Mouse (Mus musculus) left cerebral cortex, adult 18-20 months (tissue): ENCODE data around the gene Cep55. TPM values are rescaled to one million over a fixed set of nuclear protein-coding genes. Genes with fewer than 3 reads are reported as not detected.

Experiments
- DNase-seq, 2 experiments: peaks; one replicate each; pipeline ENCODE4 v3.0.0; 2021 to 2022; ENCODE audit warnings: low spot score in 2 of 2, mixed read lengths in 1 of 2
- total RNA-seq, 2 experiments: library from RNA; stranded (reverse); gene quantifications; 2 replicates each; pipeline ENCODE4 v1.2.3; 2021

The Cep55 gene
- total RNA-seq, 2 experiments from 2014 or later: not detected

GRCm38 (mm10) chr19:38043281-38043981 lies 11.4 kb upstream of the Cep55 start, which contains the start of gene Myof:
Gene Myof (minus strand): TSS chr19:38043577.
- peak in 1 of 2 experiments; percentile 5 for DNase-seq

GRCm38 (mm10) chr19:38045198-38045597 lies 9.6 kb upstream of the Cep55 start:
- no peak for DNase-seq

- DNase-seq: no peak
Measured at GRCm38 (mm10) chr19:38049686-38050085, 5.1 kb upstream of the Cep55 start.

- no peak for DNase-seq
Measured at GRCm38 (mm10) chr19:38053227-38054041, 1.4 kb upstream of the Cep55 start.

GRCm38 (mm10) chr19:38054149-38054719 lies 577 bp upstream of the Cep55 start:
- DNase-seq: peak in 1 of 2 experiments; percentile 49

GRCm38 (mm10) chr19:38055798-38056197 lies 987 bp downstream of the Cep55 start:
- DNase-seq: no peak

- no peak for DNase-seq
Measured at GRCm38 (mm10) chr19:38056276-38056675, 1.5 kb downstream of the Cep55 start.

GRCm38 (mm10) chr19:38056931-38057330 lies 2.1 kb downstream of the Cep55 start:
- no peak for DNase-seq

GRCm38 (mm10) chr19:38063201-38063600 lies 8.4 kb downstream of the Cep55 start:
- no peak for DNase-seq

GRCm38 (mm10) chr19:38064051-38064450 lies 9.2 kb downstream of the Cep55 start:
- no peak for DNase-seq

GRCm38 (mm10) chr19:38073226-38073625 lies 18.4 kb downstream of the Cep55 start:
- DNase-seq: no peak

GRCm38 (mm10) chr19:38075051-38075450 lies 20.2 kb downstream of the Cep55 start:
- no peak for DNase-seq

- DNase-seq: no peak
Measured at GRCm38 (mm10) chr19:38076251-38076650, 21.4 kb downstream of the Cep55 start.

- DNase-seq: no peak
Measured at GRCm38 (mm10) chr19:38077851-38078540, 23.2 kb downstream of the Cep55 start.

GRCm38 (mm10) chr19:38081361-38081760 lies 26.6 kb downstream of the Cep55 start:
- no peak for DNase-seq

- no peak for DNase-seq
Measured at GRCm38 (mm10) chr19:38082931-38083525, 28.2 kb downstream of the Cep55 start.

- no peak for DNase-seq
Measured at GRCm38 (mm10) chr19:38085841-38086240, 31.0 kb downstream of the Cep55 start.

GRCm38 (mm10) chr19:38086948-38087551 lies 32.2 kb downstream of the Cep55 start:
- DNase-seq: peak in 1 of 2 experiments; percentile 11

GRCm38 (mm10) chr19:38089358-38089757 lies 34.5 kb downstream of the Cep55 start:
- DNase-seq: no peak

GRCm38 (mm10) chr19:38091512-38091985 lies 36.7 kb downstream of the Cep55 start:
- DNase-seq: no peak
